Mouse (Mus musculus): ENCODE data around the gene Klhl31.

DNA sequence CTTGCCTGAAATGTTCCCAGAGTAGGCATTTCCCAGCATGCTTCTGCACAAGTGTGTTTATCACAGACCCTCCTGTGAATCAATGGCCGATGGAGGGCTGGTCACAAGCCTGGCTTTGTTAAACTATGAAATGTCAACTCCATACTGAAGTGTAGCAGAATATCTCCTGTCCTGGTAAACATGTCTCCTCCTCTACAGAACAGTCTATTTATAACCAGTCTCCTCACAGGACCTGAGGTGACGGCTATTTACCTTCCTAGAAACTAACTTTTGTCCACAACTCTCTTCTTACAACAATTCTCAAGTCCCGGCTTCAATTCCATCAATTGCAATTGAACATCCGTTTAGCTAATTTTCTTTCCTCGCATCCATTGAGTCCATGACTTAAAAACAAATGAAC, 297 bp upstream of the Klhl31 start:
- TF ChIP-seq CTCF (IDR thresholded peaks at IDR 0.05; ENCODE audit: borderline replicate concordance, extremely low read depth, insufficient read depth, insufficient read length) = no peak
- TF ChIP-seq POLR2A (IDR thresholded peaks at IDR 0.05; ENCODE audit: borderline replicate concordance, extremely low read depth, insufficient read depth, insufficient read length, poor library complexity, severe bottlenecking) = no peak

Data from brain, embryonic 14.5 days (tissue).